Mouse (Mus musculus) kidney, postnatal 0 days (tissue): Measurements from ENCODE around the gene Birc5. TPM values are rescaled to one million over a fixed set of nuclear protein-coding genes. Genes with fewer than 3 reads are reported as not detected.

Source experiments
- ATAC-seq: fragments of 200-750 bp; cut with Nextera tagmentation; replicated peaks from 2 replicates; pipeline ENCODE4 v1.8.0; 2017; ENCODE audit warnings: low read depth, moderate number of reproducible peaks, moderate TSS enrichment, moderate library complexity; ENCODE audit not compliant: low FRiP score
- DNase-seq: peaks from one replicate; pipeline ENCODE4 v3.0.0-alpha.2; 2016; ENCODE audit warnings: low spot score
- H3K27ac ChIP-seq: fragments of 300-500 bp; sonication (generic); 2 replicates; pipeline ENCODE4 v1.5.1; 2014; ENCODE audit warnings: mild to moderate bottlenecking
- H3K27me3 ChIP-seq: fragments of 300-500 bp; sonication (generic); 2 replicates; pipeline ENCODE4 v1.6.1; 2014; ENCODE audit warnings: low read length, mixed read lengths; ENCODE audit not compliant: insufficient read depth
- H3K36me3 ChIP-seq: fragments of 300-500 bp; sonication (generic); 2 replicates; pipeline ENCODE4 v1.6.1; 2014; ENCODE audit warnings: low read length, mixed read lengths; ENCODE audit not compliant: insufficient read depth
- H3K4me1 ChIP-seq: fragments of 300-500 bp; sonication (generic); replicated peaks from 2 replicates; pipeline ENCODE4 v1.6.1; 2014; ENCODE audit warnings: antibody characterized with exemption, low read length, mixed read lengths; ENCODE audit not compliant: insufficient read depth
- H3K4me2 ChIP-seq: fragments of 300-500 bp; sonication (generic); 2 replicates; pipeline ENCODE4 v1.6.1; 2014; ENCODE audit warnings: mild to moderate bottlenecking, low read length, moderate library complexity, mixed read lengths
- H3K4me3 ChIP-seq: fragments of 300-500 bp; sonication (generic); replicated peaks from 2 replicates; pipeline ENCODE4 v1.5.1; 2014; ENCODE audit warnings: low read depth, low read length
- H3K9ac ChIP-seq: fragments of 300-500 bp; sonication (generic); 2 replicates; pipeline ENCODE4 v1.6.1; 2014; ENCODE audit warnings: low read depth, low read length
- H3K9me3 ChIP-seq: fragments of 300-500 bp; sonication (generic); replicated peaks from 2 replicates; pipeline ENCODE4 v1.6.1; 2016; ENCODE audit warnings: low read length, inconsistent platforms, mixed read lengths
- CTCF ChIP-seq: IDR thresholded peaks from 2 replicates; pipeline ENCODE4 v1.5.1; 2016; ENCODE audit warnings: antibody characterized with exemption, low read depth, mild to moderate bottlenecking, moderate library complexity
- WGBS: fragments of 180-500 bp; shearing (Covaris S2); extraction: QIAGEN DNeasy Blood & Tissue Kit; methylation state at CpG from one replicate; pipeline ENCODE4 v1.1.7; 2014; 5-methylcytosine and 5-hydroxymethylcytosine counted together
- polyA plus RNA-seq: library from polyadenylated mRNA; unstranded; fragments of >200 nt; fragmentation: Nextera tagmentation; extraction: Ambion mirVana; gene quantifications from 2 replicates; pipeline ENCODE4 v1.2.1, GENCODE M21; 2015

Gene Birc5
- polyA plus RNA-seq, 1 experiment from 2014 or later: 145 TPM

DNA sequence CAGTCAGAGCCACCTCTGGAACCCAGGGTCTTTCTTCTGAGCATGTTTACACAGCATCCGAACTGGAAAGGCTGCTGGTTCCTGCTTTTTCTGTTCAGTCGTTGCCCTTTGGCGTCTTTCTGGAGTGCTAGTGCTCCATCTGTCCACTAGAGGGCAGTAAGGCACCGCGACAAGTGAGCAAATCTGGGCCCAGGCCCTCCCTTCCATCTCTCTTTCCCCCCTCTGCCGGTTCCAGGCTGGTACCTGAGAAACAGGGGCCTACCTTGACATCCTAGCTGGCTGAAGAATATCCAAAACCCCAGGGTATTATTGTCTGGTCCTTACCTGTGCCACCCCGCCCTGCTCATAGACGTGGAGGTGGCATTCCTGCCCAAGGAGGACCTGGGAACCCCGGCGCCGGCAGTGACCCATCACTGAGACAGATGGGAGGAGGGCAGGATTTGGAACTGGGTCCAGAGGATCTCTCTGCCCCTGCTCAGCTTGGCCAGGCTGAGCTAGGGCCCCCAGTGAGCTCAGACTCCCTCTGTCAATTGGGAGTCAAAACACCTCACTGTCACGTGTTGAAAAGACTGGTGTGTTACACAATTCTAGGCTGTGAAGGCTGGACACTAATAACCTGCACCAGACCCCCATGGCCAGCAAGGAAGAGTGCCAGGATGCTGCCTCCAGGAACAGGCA lies 21.8 kb downstream of the Birc5 start:
- H3K4me3 ChIP-seq: no peak overlapping the region
- no peak overlapping the region for H3K27ac ChIP-seq
- WGBS: 39% methylated on average over 12 of the region's 12 CpGs
- no peaks in the 10 kb centered on the region for H3K9me3 ChIP-seq
- no peaks in the 10 kb centered on the region for H3K27me3 ChIP-seq
- H3K9ac ChIP-seq: no peak overlapping the region
- TF ChIP-seq CTCF: peak; percentile 99
- ATAC-seq (no peak), DNase-seq (peak; percentile 91)
- peaks cover 15% of the 10 kb centered on the region for H3K4me1 ChIP-seq
- no peaks in the 10 kb centered on the region for H3K36me3 ChIP-seq
- no peak overlapping the region for H3K4me2 ChIP-seq

DNA sequence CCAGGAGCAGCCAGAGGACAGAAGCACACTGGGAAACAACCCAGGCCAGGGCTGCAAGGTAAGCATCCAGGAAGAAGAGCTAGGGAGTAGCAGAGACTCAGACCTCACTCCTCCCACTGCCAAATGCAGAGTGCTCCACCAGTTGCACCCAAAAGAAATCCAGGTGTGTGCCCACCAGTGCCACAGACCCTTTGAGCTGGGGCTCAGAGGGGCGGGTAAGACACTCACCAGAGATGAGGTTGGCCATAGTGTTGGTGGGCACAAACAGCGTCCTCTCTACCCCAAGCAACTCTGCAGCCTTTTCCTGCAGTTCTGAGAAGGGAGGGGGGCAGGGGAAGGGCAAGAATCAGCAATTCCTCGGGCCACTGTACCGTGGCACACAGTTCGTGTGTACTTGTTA lies 22.3 kb downstream of the Birc5 start:
- 60% methylated on average over 5 of the region's 5 CpGs for WGBS
- H3K36me3 ChIP-seq: no peaks in the 10 kb centered on the region
- H3K4me3 ChIP-seq: no peak overlapping the region
- H3K27ac ChIP-seq: no peak overlapping the region
- no peak for DNase-seq
- H3K27me3 ChIP-seq: no peaks in the 10 kb centered on the region
- ATAC-seq: no peak
- no peak for TF ChIP-seq CTCF
- no peak overlapping the region for H3K9ac ChIP-seq
- no peak overlapping the region for H3K4me2 ChIP-seq
- no peaks in the 10 kb centered on the region for H3K9me3 ChIP-seq
- H3K4me1 ChIP-seq: peaks cover 9% of the 10 kb centered on the region

- DNase-seq (no peak), ATAC-seq (no peak)
- Histone ChIP-seq H3K27me3 (no peaks in the 10 kb centered on the region), H3K4me1 (peaks cover 8% of the 10 kb centered on the region), H3K9me3 (no peaks in the 10 kb centered on the region), H3K9ac (no peak overlapping the region), H3K4me2 (peak overlapping the region; percentile 96; the same call in 1 of the 2 replicates), H3K36me3 (no peaks in the 10 kb centered on the region), H3K4me3 (no peak overlapping the region), H3K27ac (no peak overlapping the region)
- 66% methylated on average over 12 of the region's 12 CpGs for WGBS
- no peak for TF ChIP-seq CTCF
Measured at GRCm38 (mm10) chr11:117871911-117872584, 23.0 kb downstream of the Birc5 start.

GRCm38 (mm10) chr11:117872861-117873608 lies 24.0 kb downstream of the Birc5 start, which contains the start of gene Tha1:
Tha1 (minus strand) TSS chr11:117873481.
- peak within 1 kb of the TSS; percentile 56 for H3K4me3 ChIP-seq
- no peaks in the 10 kb centered on the region for H3K9me3 ChIP-seq
- no peak within 1 kb of the TSS for H3K27ac ChIP-seq
- H3K4me1 ChIP-seq: peaks cover 10% of the 10 kb centered on the region
- peak within 1 kb of the TSS; percentile 72 for H3K9ac ChIP-seq
- H3K27me3 ChIP-seq: no peaks in the 10 kb centered on the region
- peak within 1 kb of the TSS; percentile 96 for H3K4me2 ChIP-seq
- 2% methylated on average over 51 of the region's 51 CpGs for WGBS
- no peak for TF ChIP-seq CTCF
- peak; percentile 72 for ATAC-seq
- H3K36me3 ChIP-seq: no peaks in the 10 kb centered on the region
- peak; percentile 95 for DNase-seq

GRCm38 (mm10) chr11:117874419-117874818 lies 25.4 kb downstream of the Birc5 start:
- H3K4me1 ChIP-seq: peaks cover 19% of the 10 kb centered on the region
- H3K9me3 ChIP-seq: no peaks in the 10 kb centered on the region
- H3K4me3 ChIP-seq: no peak overlapping the region
- no peak overlapping the region for H3K9ac ChIP-seq
- 60% methylated on average over 4 of the region's 4 CpGs for WGBS
- H3K36me3 ChIP-seq: no peaks in the 10 kb centered on the region
- peak; percentile 62 for DNase-seq
- no peak overlapping the region for H3K4me2 ChIP-seq
- TF ChIP-seq CTCF: peak; percentile 66
- ATAC-seq: no peak
- H3K27ac ChIP-seq: no peak overlapping the region
- no peaks in the 10 kb centered on the region for H3K27me3 ChIP-seq

GRCm38 (mm10) chr11:117875681-117876080 lies 26.6 kb downstream of the Birc5 start:
- no peaks in the 10 kb centered on the region for H3K36me3 ChIP-seq
- no peak for TF ChIP-seq CTCF
- no peak overlapping the region for H3K4me3 ChIP-seq
- no peak overlapping the region for H3K9ac ChIP-seq
- H3K4me1 ChIP-seq: peaks cover 19% of the 10 kb centered on the region
- H3K27me3 ChIP-seq: no peaks in the 10 kb centered on the region
- H3K27ac ChIP-seq: no peak overlapping the region
- no peak for DNase-seq
- H3K9me3 ChIP-seq: no peaks in the 10 kb centered on the region
- 47% methylated on average over 6 of the region's 6 CpGs for WGBS
- H3K4me2 ChIP-seq: no peak overlapping the region
- no peak for ATAC-seq
